Mouse (Mus musculus): ENCODE data around the gene Krtcap2. TPM values are rescaled to one million over a fixed set of nuclear protein-coding genes. Genes with fewer than 3 reads are reported as not detected.
A peak's percentile ranks its signal among the peaks of the same experiment; 100 is the strongest.

The Krtcap2 gene
- polyA plus RNA-seq, 1 experiment: 189 TPM

GRCm38 (mm10) chr3:89221167-89221566 is 24.6 kb upstream of the Krtcap2 start:
- no peak for TF ChIP-seq CTCF (IDR thresholded peaks at IDR 0.05; ENCODE audit: insufficient read depth, low read length)
- TF ChIP-seq POLR2A (IDR thresholded peaks at IDR 0.05; ENCODE audit: borderline replicate concordance, extremely low read depth, low read depth, low read length): no peak
- H3K4me3 ChIP-seq (replicated peaks; ENCODE audit: extremely low read depth, low read depth, low read length): no peak overlapping the region
- DNase-seq: no peak
- WGBS: 78% methylated on average over 5 of the region's 5 CpGs
- H3K4me1 ChIP-seq (ENCODE audit: control insufficient read depth, insufficient read depth, low read length): peaks cover 2% of the 10 kb centered on the region

- TF ChIP-seq POLR2A (IDR thresholded peaks at IDR 0.05; ENCODE audit: borderline replicate concordance, extremely low read depth, low read depth, low read length) (no peak), CTCF (IDR thresholded peaks at IDR 0.05; ENCODE audit: insufficient read depth, low read length) (no peak)
- H3K4me1 ChIP-seq (ENCODE audit: control insufficient read depth, insufficient read depth, low read length): peaks cover 4% of the 10 kb centered on the region; the same call in 1 of the 2 replicates
- 61% methylated on average over 11 of the region's 11 CpGs for WGBS
- DNase-seq: no peak
- H3K4me3 ChIP-seq (replicated peaks; ENCODE audit: extremely low read depth, low read depth, low read length): no peak overlapping the region
Observed at GRCm38 (mm10) chr3:89224796-89225195, 21.0 kb upstream of the Krtcap2 start.

GRCm38 (mm10) chr3:89225321-89225815 is 20.4 kb upstream of the Krtcap2 start:
- TF ChIP-seq POLR2A (IDR thresholded peaks at IDR 0.05; ENCODE audit: borderline replicate concordance, extremely low read depth, low read depth, low read length) (no peak), CTCF (IDR thresholded peaks at IDR 0.05; ENCODE audit: insufficient read depth, low read length) (no peak)

GRCm38 (mm10) chr3:89225918-89226317 is 19.8 kb upstream of the Krtcap2 start:
- peaks cover 4% of the 10 kb centered on the region; the same call in 1 of the 2 replicates for H3K4me1 ChIP-seq (ENCODE audit: control insufficient read depth, insufficient read depth, low read length)
- 54% methylated on average over 4 of the region's 4 CpGs for WGBS
- no peak for DNase-seq
- TF ChIP-seq POLR2A (IDR thresholded peaks at IDR 0.05; ENCODE audit: borderline replicate concordance, extremely low read depth, low read depth, low read length) (no peak), CTCF (IDR thresholded peaks at IDR 0.05; ENCODE audit: insufficient read depth, low read length) (no peak)
- no peak overlapping the region for H3K4me3 ChIP-seq (replicated peaks; ENCODE audit: extremely low read depth, low read depth, low read length)

More at GRCm38 (mm10) chr3:89225321-89225815, 20.4 kb upstream of the Krtcap2 start:
- Histone ChIP-seq H3K4me1 (ENCODE audit: control insufficient read depth, insufficient read depth, low read length) (peaks cover 4% of the 10 kb centered on the region; the same call in 1 of the 2 replicates), H3K4me3 (replicated peaks; ENCODE audit: extremely low read depth, low read depth, low read length) (no peak overlapping the region)
- WGBS: 65% methylated on average over 12 of the region's 12 CpGs
- DNase-seq: no peak

GRCm38 (mm10) chr3:89226361-89226760 is 19.4 kb upstream of the Krtcap2 start:
- TF ChIP-seq POLR2A (IDR thresholded peaks at IDR 0.05; ENCODE audit: borderline replicate concordance, extremely low read depth, low read depth, low read length) (no peak), CTCF (IDR thresholded peaks at IDR 0.05; ENCODE audit: insufficient read depth, low read length) (no peak)
- Histone ChIP-seq H3K4me3 (replicated peaks; ENCODE audit: extremely low read depth, low read depth, low read length) (no peak overlapping the region), H3K4me1 (ENCODE audit: control insufficient read depth, insufficient read depth, low read length) (peaks cover 4% of the 10 kb centered on the region; the same call in 1 of the 2 replicates)
- WGBS: 59% methylated on average over 11 of the region's 11 CpGs
- no peak for DNase-seq

- peak; percentile 20 for DNase-seq
- TF ChIP-seq CTCF (IDR thresholded peaks at IDR 0.05; ENCODE audit: insufficient read depth, low read length): no peak
- no peak for TF ChIP-seq POLR2A (IDR thresholded peaks at IDR 0.05; ENCODE audit: borderline replicate concordance, extremely low read depth, low read depth, low read length)
- peak within 1 kb of the TSS; percentile 55 for H3K4me3 ChIP-seq (replicated peaks; ENCODE audit: extremely low read depth, low read depth, low read length)
- WGBS: 7% methylated on average over 19 of the region's 21 CpGs
- peaks cover 4% of the 10 kb centered on the region; the same call in 1 of the 2 replicates for H3K4me1 ChIP-seq (ENCODE audit: control insufficient read depth, insufficient read depth, low read length)
Observed at GRCm38 (mm10) chr3:89226900-89227299, 18.9 kb upstream of the Krtcap2 start, which contains the start of gene Mtx1. Gene Mtx1 (minus strand): TSS chr3:89227088.

GRCm38 (mm10) chr3:89227307-89228179 is 18.2 kb upstream of the Krtcap2 start:
- Histone ChIP-seq H3K4me1 (ENCODE audit: control insufficient read depth, insufficient read depth, low read length) (peaks cover 4% of the 10 kb centered on the region; the same call in 1 of the 2 replicates), H3K4me3 (replicated peaks; ENCODE audit: extremely low read depth, low read depth, low read length) (peak overlapping the region; percentile 55)
- DNase-seq: peak; percentile 91
- WGBS: 6% methylated on average over 41 of the region's 41 CpGs
- TF ChIP-seq POLR2A (IDR thresholded peaks at IDR 0.05; ENCODE audit: borderline replicate concordance, extremely low read depth, low read depth, low read length): peak; percentile 69; the same call in 1 of the 2 replicates
- TF ChIP-seq CTCF (IDR thresholded peaks at IDR 0.05; ENCODE audit: insufficient read depth, low read length): no peak

GRCm38 (mm10) chr3:89228180-89228549 is 17.6 kb upstream of the Krtcap2 start:
- whole genome bisulfite sequencing: under 1% methylated on average over 20 of the region's 20 CpGs
- peak; percentile 92 for DNase-seq
- peak overlapping the region; percentile 59 for H3K4me3 ChIP-seq (replicated peaks; ENCODE audit: extremely low read depth, low read depth, low read length)
- TF ChIP-seq POLR2A (IDR thresholded peaks at IDR 0.05; ENCODE audit: borderline replicate concordance, extremely low read depth, low read depth, low read length) (peak; percentile 52; the same call in 1 of the 2 replicates), CTCF (IDR thresholded peaks at IDR 0.05; ENCODE audit: insufficient read depth, low read length) (peak; percentile 76)
- peaks cover 4% of the 10 kb centered on the region; the same call in 1 of the 2 replicates for H3K4me1 ChIP-seq (ENCODE audit: control insufficient read depth, insufficient read depth, low read length)

GRCm38 (mm10) chr3:89228836-89229235 is 16.9 kb upstream of the Krtcap2 start, which contains the start of gene Muc1:
Gene Muc1 (plus strand): TSS chr3:89229057.
- peak within 1 kb of the TSS; percentile 59 for H3K4me3 ChIP-seq (replicated peaks; ENCODE audit: extremely low read depth, low read depth, low read length)
- TF ChIP-seq CTCF (IDR thresholded peaks at IDR 0.05; ENCODE audit: insufficient read depth, low read length): no peak
- TF ChIP-seq POLR2A (IDR thresholded peaks at IDR 0.05; ENCODE audit: borderline replicate concordance, extremely low read depth, low read depth, low read length): peak; percentile 97; the same call in 1 of the 2 replicates
- DNase-seq: peak; percentile 71
- 38% methylated on average over 10 of the region's 10 CpGs for WGBS
- peaks cover 10% of the 10 kb centered on the region; the same call in 1 of the 2 replicates for H3K4me1 ChIP-seq (ENCODE audit: control insufficient read depth, insufficient read depth, low read length)

All from lung, adult 2 months (tissue).